Mouse (Mus musculus) common myeloid progenitor, adult 5-6 weeks (primary cell): ENCODE data around the gene Slit2. TPM values are rescaled to one million over a fixed set of nuclear protein-coding genes. Genes with fewer than 3 reads are reported as not detected.

Experiments used
- ATAC-seq: replicated peaks from 2 replicates; pipeline ENCODE4 v1.8.0; 2016; ENCODE audit warnings: low read depth, mild to moderate bottlenecking, moderate TSS enrichment, inconsistent platforms; ENCODE audit not compliant: poor library complexity, severe bottlenecking
- total RNA-seq: library from RNA; stranded (forward); fragments of 200-1000, 187-1606 nt; gene quantifications from 2 replicates; pipeline ENCODE4 v1.2.3, GENCODE M21; 2017

Slit2 gene
- total RNA-seq, 1 experiment from 2014 or later: 1.3 TPM

DNA sequence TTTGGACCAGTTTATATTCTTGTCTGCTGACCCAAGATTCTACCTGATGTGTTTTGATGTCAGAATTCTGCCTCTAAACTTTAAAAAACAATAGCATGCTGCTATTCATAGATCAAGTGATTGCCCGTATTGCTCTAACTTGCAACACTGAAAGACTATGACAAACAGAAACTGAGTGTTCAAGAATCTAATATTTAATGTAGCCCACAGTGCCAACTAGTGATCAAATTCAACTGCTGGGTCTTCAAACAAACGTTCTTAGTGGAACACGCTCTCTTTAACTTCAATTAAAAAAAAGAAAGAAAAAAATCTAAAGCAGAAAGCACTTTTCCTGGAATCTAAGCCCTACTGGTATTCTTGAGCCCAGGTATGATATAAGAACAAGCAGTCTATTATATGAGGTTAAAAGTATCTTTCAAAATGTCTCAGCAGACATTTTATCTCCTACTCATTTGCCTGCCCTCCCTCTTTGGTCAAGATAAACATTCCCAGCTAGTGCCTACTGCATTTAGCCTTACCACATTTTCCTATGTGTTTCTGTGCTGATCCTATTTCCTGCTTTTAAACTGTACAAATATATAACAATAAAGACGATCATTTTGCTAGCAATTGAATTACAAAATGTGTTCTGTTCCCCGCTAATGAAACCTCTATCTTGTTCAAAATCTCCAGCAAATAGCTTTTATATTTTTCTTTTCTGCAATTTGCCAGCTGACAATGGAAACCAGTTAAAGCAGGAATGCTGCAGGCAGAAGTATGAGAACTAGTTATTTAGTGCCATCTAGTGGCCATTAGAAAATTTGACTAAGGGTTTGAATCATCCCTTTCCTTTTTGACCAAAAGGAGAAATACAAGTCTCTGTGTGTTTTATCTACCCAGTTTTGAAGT, 362.4 kb downstream of the Slit2 start:
- peak; percentile 79 for ATAC-seq

DNA sequence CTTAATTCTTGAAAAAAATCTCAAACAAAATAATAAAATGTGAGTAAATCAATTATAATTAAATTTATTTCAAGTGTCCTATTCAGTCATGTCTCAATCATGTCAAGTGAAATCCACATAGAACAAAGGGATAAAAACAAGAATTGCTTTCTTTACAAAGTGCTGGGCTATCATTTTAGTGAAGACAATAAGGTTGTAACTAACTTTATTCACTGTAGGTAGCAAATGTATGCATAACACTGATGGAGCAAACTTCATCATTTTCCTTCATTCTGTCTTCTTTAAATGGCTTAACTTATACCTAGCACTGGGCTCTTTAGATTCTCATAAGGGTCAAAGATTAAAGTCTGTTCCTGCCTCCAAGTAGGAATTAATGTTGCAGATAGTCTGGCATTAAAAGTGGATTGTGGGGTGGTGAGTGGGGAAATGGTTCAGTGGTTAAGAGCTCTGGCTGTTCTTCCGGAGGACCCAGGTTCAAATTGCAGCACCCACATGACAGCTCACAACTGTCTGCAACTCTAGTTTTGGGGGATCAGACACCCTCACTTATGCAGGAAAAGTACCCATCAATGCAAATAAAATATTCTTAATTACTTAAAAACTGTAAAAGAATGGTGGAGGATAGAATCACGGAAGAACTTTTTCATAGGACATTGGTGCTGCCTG, 363.2 kb downstream of the Slit2 start:
- ATAC-seq: no peak

DNA sequence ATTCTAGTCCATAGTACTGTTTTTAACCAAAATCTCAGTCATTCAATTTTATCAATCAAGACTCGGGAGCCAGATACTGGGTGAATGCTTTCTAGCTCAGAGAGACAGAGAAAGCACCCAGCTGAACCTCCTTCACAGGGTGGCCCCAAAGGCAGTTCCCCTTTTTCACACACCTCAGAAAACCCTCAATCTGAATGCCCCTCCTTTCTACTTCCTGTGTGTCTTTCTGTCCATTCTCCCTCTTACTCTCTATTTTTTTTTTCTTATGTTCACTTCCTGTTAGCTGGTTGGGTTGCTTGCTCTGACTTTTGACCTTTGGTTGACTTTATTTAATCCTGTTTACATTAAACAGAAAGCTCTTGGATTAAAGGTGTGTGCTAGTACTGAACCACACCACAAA, 366.4 kb downstream of the Slit2 start:
- ATAC-seq: peak; percentile 71
